ENCODE assay signal across 1 mouse cellular context in the genomic region with DNA sequence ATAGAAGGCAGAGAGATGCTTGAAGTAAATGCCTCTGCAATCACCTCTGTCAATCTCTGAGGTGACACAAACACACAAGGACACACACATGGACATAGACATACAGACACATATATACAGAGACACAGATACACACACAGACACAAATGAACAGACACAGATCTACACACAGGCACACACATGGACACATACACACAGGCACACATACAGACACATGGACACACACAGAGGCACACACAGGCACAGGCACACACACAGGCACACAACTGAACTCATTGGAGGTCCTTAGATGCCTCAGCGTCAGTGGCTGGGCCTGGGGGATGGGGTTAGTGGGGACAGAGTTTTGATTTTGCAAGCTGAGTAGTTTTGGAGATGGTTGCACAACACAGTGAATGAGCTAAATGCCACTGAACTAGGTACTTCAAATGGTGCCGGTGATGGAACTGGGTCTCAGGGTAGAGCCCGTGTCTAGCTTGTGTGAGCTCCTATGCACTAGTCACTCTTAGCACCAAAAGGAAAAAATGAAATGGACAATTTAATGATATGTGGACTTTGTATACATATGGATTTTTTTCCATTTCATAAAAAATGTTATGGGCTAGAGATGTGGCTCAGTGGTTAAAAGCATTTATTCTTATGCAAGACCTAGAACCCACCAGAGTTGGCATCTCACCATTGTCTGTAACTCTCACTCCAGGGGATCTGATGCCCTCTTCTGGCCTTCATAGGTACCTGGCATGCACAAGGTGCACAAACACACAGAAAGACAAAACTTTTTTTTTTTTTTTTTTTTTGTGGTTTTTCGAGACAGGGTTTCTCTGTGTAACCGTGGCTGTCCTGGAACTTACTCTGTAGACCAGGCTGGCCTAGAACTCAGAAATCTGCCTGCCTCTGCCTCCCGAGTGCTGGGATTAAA.
TF ChIP-seq lines count a peak whose summit lies in the region.

No protein-coding gene starts in this region.

TF ChIP-seq in MEL, 35 proteins besides CTCF, POLR2A, EP300 and RAD21 (continued from another document):
- TF ChIP-seq ELF1 (IDR thresholded peaks at IDR 0.05; ENCODE audit: low read depth, low read length) (no peak), MAZ (IDR thresholded peaks at IDR 0.05; ENCODE audit: low read depth, low read length) (no peak), NRF1 (IDR thresholded peaks at IDR 0.05; ENCODE audit: insufficient read depth, low read depth, low read length, poor library complexity, severe bottlenecking) (no peak), MAFK (IDR thresholded peaks at IDR 0.05; ENCODE audit: borderline replicate concordance, low read depth, low read length) (no peak), ZKSCAN1 (IDR thresholded peaks at IDR 0.05; ENCODE audit: low read depth, low read length) (no peak), ZNF384 (IDR thresholded peaks at IDR 0.05; ENCODE audit: low read depth, low read length) (peak; percentile 92), TBP (IDR thresholded peaks at IDR 0.05; ENCODE audit: low read depth, low read length) (no peak), MXI1 (IDR thresholded peaks at IDR 0.05; ENCODE audit: low read depth, low read length) (no peak), MYB (IDR thresholded peaks at IDR 0.05; ENCODE audit: low read depth, low read length) (no peak), USF2 (IDR thresholded peaks at IDR 0.05; ENCODE audit: borderline replicate concordance in 1 of 2, insufficient read depth in 1 of 2, low read depth in 1 of 2, low read length in 2 of 2) (no peak), GABPA (IDR thresholded peaks at IDR 0.05; ENCODE audit: low read depth, low read length) (no peak), ZC3H11A (IDR thresholded peaks at IDR 0.05; ENCODE audit: low read depth, low read length) (peak; percentile 47), HCFC1 (IDR thresholded peaks at IDR 0.05; ENCODE audit: low read depth, low read length) (no peak), POLR2AphosphoS5 (IDR thresholded peaks at IDR 0.05; ENCODE audit: borderline replicate concordance, low read depth, low read length) (peak; percentile 69; the same call in 1 of the 2 replicates), JUND (IDR thresholded peaks at IDR 0.05; ENCODE audit: low read depth, low read length) (no peak), CHD1 (IDR thresholded peaks at IDR 0.05; ENCODE audit: low read depth, low read length) (no peak), GATA1 (IDR thresholded peaks at IDR 0.05; ENCODE audit: low read depth, low read length) (no peak), POLR2AphosphoS2 (IDR thresholded peaks at IDR 0.05; ENCODE audit: low read length) (no peak), RCOR1 (IDR thresholded peaks at IDR 0.05; ENCODE audit: low read depth, low read length) (no peak), SMC3 (IDR thresholded peaks at IDR 0.05; ENCODE audit: low read depth, low read length) (peak; percentile 65), BHLHE40 (IDR thresholded peaks at IDR 0.05; ENCODE audit: borderline replicate concordance, low read depth, low read length) (no peak), MEF2A (IDR thresholded peaks at IDR 0.05; ENCODE audit: extremely low read depth, insufficient replicate concordance, low read depth, low read length, poor library complexity, severe bottlenecking) (no peak), E2F4 (IDR thresholded peaks at IDR 0.05; ENCODE audit: borderline replicate concordance, low read depth, low read length) (no peak), UBTF (IDR thresholded peaks at IDR 0.05; ENCODE audit: borderline replicate concordance, insufficient read depth, low read depth, low read length) (no peak), MAX (IDR thresholded peaks at IDR 0.05; ENCODE audit: low read length) (no peak)
